Mouse (Mus musculus): Measurements from ENCODE around the gene Pmch. TPM values are rescaled to one million over a fixed set of nuclear protein-coding genes. Genes with fewer than 3 reads are reported as not detected.
A peak's percentile ranks its signal among the peaks of the same experiment; 100 is the strongest.

Pmch gene
- polyA plus RNA-seq (2014; fragmentation: Nextera tagmentation; extraction: Ambion mirVana): 0.36 and 1.2 TPM in 2 replicates

- DNase-seq (ENCODE audit: low spot score, missing footprints) (no peak), ATAC-seq (ENCODE audit: low FRiP score) (no peak)
- 37% methylated on average over 5 of the region's 5 CpGs for WGBS
- Histone ChIP-seq H3K9me3 (ENCODE audit: control insufficient read depth, low read length) (no peaks in the 10 kb centered on the region), H3K36me3 (ENCODE audit: control insufficient read depth, insufficient read depth, low read length) (no peaks in the 10 kb centered on the region), H3K4me2 (no peak within 1 kb of the TSS), H3K27ac (ENCODE audit: low read depth, low read length) (no peak within 1 kb of the TSS), H3K9ac (ENCODE audit: low read length) (no peak within 1 kb of the TSS), H3K27me3 (ENCODE audit: control insufficient read depth, insufficient read depth, low read length) (no peaks in the 10 kb centered on the region), H3K4me1 (ENCODE audit: control insufficient read depth, insufficient read depth, low read length) (no peaks in the 10 kb centered on the region), H3K4me3 (ENCODE audit: low read depth, low read length) (no peak within 1 kb of the TSS)
These were observed at the start of gene Pmch for GRCm38 (mm10) chr10:88090772-88091171. Gene Pmch (plus strand): TSS chr10:88091072.

GRCm38 (mm10) chr10:88044297-88044696, 46.6 kb upstream of the Pmch start:
- no peaks in the 10 kb centered on the region for H3K9me3 ChIP-seq (ENCODE audit: control insufficient read depth, low read length)
- no peaks in the 10 kb centered on the region for H3K27me3 ChIP-seq (ENCODE audit: control insufficient read depth, insufficient read depth, low read length)
- no peak overlapping the region for H3K27ac ChIP-seq (ENCODE audit: low read depth, low read length)
- no peaks in the 10 kb centered on the region for H3K4me1 ChIP-seq (ENCODE audit: control insufficient read depth, insufficient read depth, low read length)
- H3K4me2 ChIP-seq: no peak overlapping the region
- H3K36me3 ChIP-seq (ENCODE audit: control insufficient read depth, insufficient read depth, low read length): no peaks in the 10 kb centered on the region
- no peak overlapping the region for H3K4me3 ChIP-seq (ENCODE audit: low read depth, low read length)
- no peak for ATAC-seq (ENCODE audit: low FRiP score)
- no peak for DNase-seq (ENCODE audit: low spot score, missing footprints)
- H3K9ac ChIP-seq (ENCODE audit: low read length): no peak overlapping the region
- WGBS: 77% methylated on average over 4 of the region's 4 CpGs

DNA sequence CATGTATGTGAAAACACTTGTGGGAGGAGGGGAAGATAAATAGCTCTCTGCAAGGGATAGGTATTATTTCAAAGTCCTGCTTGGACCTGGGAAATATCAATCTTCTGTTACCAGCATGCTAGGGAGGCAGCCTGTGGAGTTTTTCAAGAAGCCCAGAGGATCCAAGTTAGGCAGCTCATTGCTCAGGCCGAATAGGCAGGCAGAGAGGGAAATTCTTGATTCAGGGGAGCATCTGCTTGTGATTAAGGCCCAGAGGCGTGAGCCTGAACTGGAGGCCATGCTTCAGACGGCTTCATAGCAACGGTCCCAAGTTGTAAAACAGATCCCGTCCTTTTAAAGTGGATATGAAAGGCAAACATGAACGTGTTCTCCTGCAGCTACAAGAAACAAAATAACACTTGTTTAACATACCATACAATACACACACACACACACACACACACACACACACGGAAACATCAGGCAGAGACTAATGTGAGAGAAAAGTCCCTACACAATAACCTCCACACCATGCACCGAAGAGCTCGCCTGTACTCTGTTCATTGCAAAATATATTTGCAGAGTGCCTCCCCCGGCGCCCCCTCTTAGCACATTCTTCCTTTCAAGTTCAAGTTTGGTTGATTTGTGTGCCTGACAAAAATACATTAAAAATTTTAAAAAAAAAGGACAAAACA, 44.6 kb upstream of the Pmch start:
- no peak overlapping the region for H3K27ac ChIP-seq (ENCODE audit: low read depth, low read length)
- H3K4me3 ChIP-seq (ENCODE audit: low read depth, low read length): no peak overlapping the region
- WGBS: 74% methylated on average over 11 of the region's 11 CpGs
- ATAC-seq (ENCODE audit: low FRiP score): no peak
- no peaks in the 10 kb centered on the region for H3K9me3 ChIP-seq (ENCODE audit: control insufficient read depth, low read length)
- H3K27me3 ChIP-seq (ENCODE audit: control insufficient read depth, insufficient read depth, low read length): no peaks in the 10 kb centered on the region
- no peak overlapping the region for H3K4me2 ChIP-seq
- H3K36me3 ChIP-seq (ENCODE audit: control insufficient read depth, insufficient read depth, low read length): no peaks in the 10 kb centered on the region
- DNase-seq (ENCODE audit: low spot score, missing footprints): no peak
- H3K4me1 ChIP-seq (ENCODE audit: control insufficient read depth, insufficient read depth, low read length): no peaks in the 10 kb centered on the region
- no peak overlapping the region for H3K9ac ChIP-seq (ENCODE audit: low read length)

DNA sequence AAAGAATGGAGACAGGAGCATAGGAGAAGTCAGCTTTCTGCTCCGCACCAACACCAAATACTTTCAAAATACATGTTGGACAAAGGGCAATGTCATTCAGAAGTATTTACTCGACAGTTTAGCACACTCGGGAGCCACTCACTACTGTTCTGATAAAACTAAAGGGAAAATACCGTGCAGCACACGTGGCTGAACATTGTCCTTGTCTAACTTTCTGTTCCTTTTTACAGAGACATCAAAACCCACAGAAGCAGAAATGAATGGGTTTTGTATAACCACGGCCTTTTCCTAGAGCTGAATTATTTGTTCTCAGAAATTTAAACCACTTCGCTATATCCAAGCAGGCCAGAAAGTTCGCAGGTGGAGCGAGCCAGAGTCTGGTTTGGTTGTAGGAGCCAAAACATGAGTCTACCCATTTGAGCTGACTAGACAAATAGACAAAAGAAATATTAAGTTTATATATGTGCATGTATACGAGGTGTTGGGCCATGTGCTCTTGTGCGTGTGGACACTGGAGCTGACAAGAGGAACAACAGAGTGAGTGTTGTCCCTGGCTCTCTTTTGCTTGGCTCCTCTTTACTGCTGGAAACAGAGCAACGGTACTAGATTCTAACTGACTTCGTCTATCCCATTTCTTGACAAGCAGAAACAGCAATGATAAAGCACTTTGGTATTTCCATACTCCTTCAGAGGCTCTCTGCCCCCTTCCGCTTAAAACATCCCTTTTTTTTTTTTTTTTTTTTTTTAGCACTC, 36.5 kb upstream of the Pmch start:
- WGBS: 88% methylated on average over 14 of the region's 14 CpGs

DNA sequence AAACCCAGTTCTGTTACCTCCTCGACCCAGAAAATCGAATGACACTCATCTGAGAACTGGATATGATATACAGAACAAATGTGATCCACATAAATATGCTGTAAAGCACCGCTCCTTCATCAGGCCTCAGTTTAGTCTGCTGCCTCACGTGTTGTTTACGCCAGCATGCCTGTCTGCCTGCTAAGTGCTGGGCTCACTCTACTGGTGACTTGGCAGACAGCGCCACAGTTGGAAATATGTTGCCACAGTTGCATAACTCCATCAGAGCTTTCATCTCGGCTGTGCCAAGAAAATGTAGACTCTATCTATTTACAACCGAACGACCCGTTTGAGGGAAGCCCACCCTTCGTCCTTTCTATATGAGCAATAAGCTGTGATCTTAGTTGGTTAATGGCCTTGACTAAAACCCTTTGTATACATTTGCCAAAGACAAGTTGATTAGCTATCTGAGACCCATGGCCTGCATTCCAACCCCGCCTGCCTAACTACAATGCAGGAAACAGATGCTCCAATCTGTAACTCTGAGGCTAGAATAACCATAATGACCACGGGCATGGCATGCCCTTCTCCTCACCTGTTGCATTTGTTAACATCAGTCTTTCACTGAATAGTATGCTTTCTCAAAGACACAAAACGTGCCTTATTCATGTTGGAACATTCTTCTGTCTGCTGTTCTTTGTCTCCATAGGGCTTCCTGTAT, 33.8 kb upstream of the Pmch start:
- H3K36me3 ChIP-seq (ENCODE audit: control insufficient read depth, insufficient read depth, low read length): no peaks in the 10 kb centered on the region
- no peak overlapping the region for H3K4me3 ChIP-seq (ENCODE audit: low read depth, low read length)
- no peaks in the 10 kb centered on the region for H3K9me3 ChIP-seq (ENCODE audit: control insufficient read depth, low read length)
- 88% methylated on average over 14 of the region's 14 CpGs for WGBS
- ATAC-seq (ENCODE audit: low FRiP score): no peak
- H3K4me2 ChIP-seq: no peak overlapping the region
- H3K27me3 ChIP-seq (ENCODE audit: control insufficient read depth, insufficient read depth, low read length): no peaks in the 10 kb centered on the region
- H3K9ac ChIP-seq (ENCODE audit: low read length): no peak overlapping the region
- DNase-seq (ENCODE audit: low spot score, missing footprints): peak; percentile 23
- H3K4me1 ChIP-seq (ENCODE audit: control insufficient read depth, insufficient read depth, low read length): no peaks in the 10 kb centered on the region
- H3K27ac ChIP-seq (ENCODE audit: low read depth, low read length): no peak overlapping the region

More for the DNA sequence above, 36.5 kb upstream of the Pmch start:
- no peak overlapping the region for H3K4me2 ChIP-seq
- H3K4me3 ChIP-seq (ENCODE audit: low read depth, low read length): no peak overlapping the region
- no peaks in the 10 kb centered on the region for H3K27me3 ChIP-seq (ENCODE audit: control insufficient read depth, insufficient read depth, low read length)
- no peak for ATAC-seq (ENCODE audit: low FRiP score)
- H3K4me1 ChIP-seq (ENCODE audit: control insufficient read depth, insufficient read depth, low read length): no peaks in the 10 kb centered on the region
- H3K9me3 ChIP-seq (ENCODE audit: control insufficient read depth, low read length): no peaks in the 10 kb centered on the region
- no peak overlapping the region for H3K9ac ChIP-seq (ENCODE audit: low read length)
- peak; percentile 28 for DNase-seq (ENCODE audit: low spot score, missing footprints)
- no peaks in the 10 kb centered on the region for H3K36me3 ChIP-seq (ENCODE audit: control insufficient read depth, insufficient read depth, low read length)
- H3K27ac ChIP-seq (ENCODE audit: low read depth, low read length): no peak overlapping the region

- whole genome bisulfite sequencing: 77% methylated on average over 4 of the region's 4 CpGs
- no peak for ATAC-seq (ENCODE audit: low FRiP score)
These were observed 27.4 kb upstream of the Pmch start for GRCm38 (mm10) chr10:88063436-88063835.

GRCm38 (mm10) chr10:88064872-88065271, 26.0 kb upstream of the Pmch start:
- Histone ChIP-seq H3K4me2 (no peak overlapping the region), H3K27ac (ENCODE audit: low read depth, low read length) (no peak overlapping the region), H3K9me3 (ENCODE audit: control insufficient read depth, low read length) (no peaks in the 10 kb centered on the region), H3K9ac (ENCODE audit: low read length) (no peak overlapping the region), H3K36me3 (ENCODE audit: control insufficient read depth, insufficient read depth, low read length) (no peaks in the 10 kb centered on the region), H3K4me3 (ENCODE audit: low read depth, low read length) (no peak overlapping the region), H3K27me3 (ENCODE audit: control insufficient read depth, insufficient read depth, low read length) (no peaks in the 10 kb centered on the region), H3K4me1 (ENCODE audit: control insufficient read depth, insufficient read depth, low read length) (no peaks in the 10 kb centered on the region)
- DNase-seq (ENCODE audit: low spot score, missing footprints) (no peak), ATAC-seq (ENCODE audit: low FRiP score) (no peak)
- WGBS: 88% methylated on average over 2 of the region's 2 CpGs

More at GRCm38 (mm10) chr10:88063436-88063835, 27.4 kb upstream of the Pmch start:
- H3K9me3 ChIP-seq (ENCODE audit: control insufficient read depth, low read length): no peaks in the 10 kb centered on the region
- H3K36me3 ChIP-seq (ENCODE audit: control insufficient read depth, insufficient read depth, low read length): no peaks in the 10 kb centered on the region
- H3K27ac ChIP-seq (ENCODE audit: low read depth, low read length): no peak overlapping the region
- no peaks in the 10 kb centered on the region for H3K27me3 ChIP-seq (ENCODE audit: control insufficient read depth, insufficient read depth, low read length)
- H3K4me2 ChIP-seq: no peak overlapping the region
- DNase-seq (ENCODE audit: low spot score, missing footprints): no peak
- no peak overlapping the region for H3K9ac ChIP-seq (ENCODE audit: low read length)
- H3K4me1 ChIP-seq (ENCODE audit: control insufficient read depth, insufficient read depth, low read length): no peaks in the 10 kb centered on the region
- H3K4me3 ChIP-seq (ENCODE audit: low read depth, low read length): no peak overlapping the region

GRCm38 (mm10) chr10:88067377-88067776, 23.5 kb upstream of the Pmch start:
- Histone ChIP-seq H3K36me3 (ENCODE audit: control insufficient read depth, insufficient read depth, low read length) (no peaks in the 10 kb centered on the region), H3K9ac (ENCODE audit: low read length) (no peak overlapping the region), H3K9me3 (ENCODE audit: control insufficient read depth, low read length) (no peaks in the 10 kb centered on the region), H3K4me2 (no peak overlapping the region), H3K27ac (ENCODE audit: low read depth, low read length) (no peak overlapping the region), H3K4me3 (ENCODE audit: low read depth, low read length) (no peak overlapping the region), H3K4me1 (ENCODE audit: control insufficient read depth, insufficient read depth, low read length) (no peaks in the 10 kb centered on the region), H3K27me3 (ENCODE audit: control insufficient read depth, insufficient read depth, low read length) (no peaks in the 10 kb centered on the region)
- 88% methylated on average over 3 of the region's 3 CpGs for WGBS
- DNase-seq (ENCODE audit: low spot score, missing footprints) (no peak), ATAC-seq (ENCODE audit: low FRiP score) (no peak)

GRCm38 (mm10) chr10:88106169-88106568, 15.3 kb downstream of the Pmch start:
- no peak overlapping the region for H3K9ac ChIP-seq (ENCODE audit: low read length)
- no peak overlapping the region for H3K4me3 ChIP-seq (ENCODE audit: low read depth, low read length)
- H3K36me3 ChIP-seq (ENCODE audit: control insufficient read depth, insufficient read depth, low read length): no peaks in the 10 kb centered on the region
- no peaks in the 10 kb centered on the region for H3K9me3 ChIP-seq (ENCODE audit: control insufficient read depth, low read length)
- WGBS: 91% methylated on average over 2 of the region's 2 CpGs
- no peak overlapping the region for H3K27ac ChIP-seq (ENCODE audit: low read depth, low read length)
- DNase-seq (ENCODE audit: low spot score, missing footprints) (no peak), ATAC-seq (ENCODE audit: low FRiP score) (no peak)
- H3K4me2 ChIP-seq: no peak overlapping the region
- no peaks in the 10 kb centered on the region for H3K4me1 ChIP-seq (ENCODE audit: control insufficient read depth, insufficient read depth, low read length)
- H3K27me3 ChIP-seq (ENCODE audit: control insufficient read depth, insufficient read depth, low read length): no peaks in the 10 kb centered on the region
